In genomic region chr14:98891252-98891947, GRCm38 (mm10) we compare ENCODE assay signal across 25 mouse cellular contexts.
DNase-seq lines count a peak whose midpoint lies in the region; ATAC-seq lines count a peak whose summit lies in the region.
"Had no signal": no experiment of that assay in that cellular context is flagged by ENCODE, and none has a peak within 500 bp of the region (broad histone marks: within the 10 kb centered on the region; RNA-seq: fewer than 3 reads in every experiment).

No protein-coding gene starts in this region.

- peak; percentile 61 for DNase-seq in forebrain, embryonic 14.5 days (ENCODE audit: low spot score)
- no peak for DNase-seq in forebrain, embryonic 10.5 days (ENCODE audit: extremely low spot score, low spot score)
- peak; percentile 21 for DNase-seq in left cerebral cortex, postnatal 4 days
- DNase-seq in left cerebral cortex, adult 8-10 months (ENCODE audit: low spot score in 2 of 2) = no peak
- DNase-seq in 416B (ENCODE audit: low read depth) (peak; percentile 48), adipocyte (ENCODE audit: low spot score) (peak; percentile 18)
- no peak for DNase-seq in urinary bladder, postnatal 4 days (ENCODE audit: low spot score in 2 of 2)
- DNase-seq in heart, postnatal 36 days = no peak
- DNase-seq: adrenal gland, postnatal 36 days; B cell, adult 2 months; cerebellum, adult 11-12 months; cerebellum, postnatal 25 days; heart, postnatal 4 days; kidney, postnatal 25 days; lung, postnatal 4 days; midbrain, embryonic 14.5 days; thymus, postnatal 25 days had no signal

- WGBS in forebrain, embryonic 14.5 days = 56% methylated on average over 5 of the region's 5 CpGs
- 81% methylated on average over 5 of the region's 5 CpGs for WGBS in forebrain, embryonic 10.5 days

- no peaks in the 10 kb centered on the region for H3K9me3 ChIP-seq in forebrain, embryonic 14.5 days (replicated peaks; ENCODE audit: control insufficient read depth, low read length)
- H3K9me3 ChIP-seq in forebrain, embryonic 10.5 days = no peaks in the 10 kb centered on the region
- H3K9me3 ChIP-seq: embryonic facial prominence, embryonic 13.5 days; heart, embryonic 15.5 days; hindbrain, embryonic 15.5 days; limb, embryonic 15.5 days; neural tube, embryonic 12.5 days; stomach, embryonic 15.5 days had no signal

- no peaks in the 10 kb centered on the region for H3K36me3 ChIP-seq in forebrain, embryonic 14.5 days (ENCODE audit: control insufficient read depth, insufficient read depth, low read length)
- H3K36me3 ChIP-seq in forebrain, embryonic 10.5 days (replicated peaks) = no peaks in the 10 kb centered on the region
- H3K36me3 ChIP-seq: embryonic facial prominence, embryonic 13.5 days; heart, embryonic 15.5 days; hindbrain, embryonic 15.5 days; limb, embryonic 15.5 days; neural tube, embryonic 12.5 days; stomach, embryonic 15.5 days had no signal

- H3K9ac ChIP-seq in forebrain, embryonic 14.5 days (ENCODE audit: low read length) = no peak overlapping the region
- H3K9ac ChIP-seq: embryonic facial prominence, embryonic 13.5 days; heart, embryonic 15.5 days; hindbrain, embryonic 15.5 days; limb, embryonic 15.5 days; liver, embryonic 14.5 days; neural tube, embryonic 12.5 days; stomach, embryonic 15.5 days had no signal

- no peak overlapping the region for H3K27ac ChIP-seq in forebrain, embryonic 14.5 days (ENCODE audit: low read depth, low read length)
- H3K27ac ChIP-seq in forebrain, embryonic 10.5 days = no peak overlapping the region
- H3K27ac ChIP-seq: embryonic facial prominence, embryonic 13.5 days; heart, embryonic 15.5 days; hindbrain, embryonic 15.5 days; limb, embryonic 15.5 days; liver, embryonic 14.5 days; neural tube, embryonic 12.5 days; stomach, embryonic 15.5 days had no signal

- peaks cover 2% of the 10 kb centered on the region; the same call in 1 of the 2 replicates for H3K4me1 ChIP-seq in forebrain, embryonic 14.5 days (ENCODE audit: control insufficient read depth, insufficient read depth, low read length)
- H3K4me1 ChIP-seq in forebrain, embryonic 10.5 days = no peaks in the 10 kb centered on the region
- H3K4me1 ChIP-seq: embryonic facial prominence, embryonic 13.5 days; heart, embryonic 15.5 days; hindbrain, embryonic 15.5 days; limb, embryonic 15.5 days; neural tube, embryonic 12.5 days; stomach, embryonic 15.5 days had no signal

- ATAC-seq in forebrain, embryonic 14.5 days = no peak
- ATAC-seq: intestine, embryonic 16.5 days had no signal

- no peak overlapping the region for H3K4me2 ChIP-seq in forebrain, embryonic 14.5 days (ENCODE audit: low read length)
- H3K4me2 ChIP-seq: embryonic facial prominence, embryonic 13.5 days; heart, embryonic 15.5 days; hindbrain, embryonic 15.5 days; limb, embryonic 15.5 days; neural tube, embryonic 12.5 days; stomach, embryonic 15.5 days had no signal

- intact Hi-C loops in left cerebral cortex, postnatal 4 days (cut with DNase I) = no loop called here
- intact Hi-C loops in heart, postnatal 36 days (cut with DNase I) = no loop called here

- no peak overlapping the region for H3K4me3 ChIP-seq in forebrain, embryonic 14.5 days (ENCODE audit: low read depth, low read length)
- no peak overlapping the region for H3K4me3 ChIP-seq in forebrain, embryonic 10.5 days
- H3K4me3 ChIP-seq: embryonic facial prominence, embryonic 13.5 days; heart, embryonic 15.5 days; hindbrain, embryonic 15.5 days; limb, embryonic 15.5 days; neural tube, embryonic 12.5 days; stomach, embryonic 15.5 days had no signal

- no peaks in the 10 kb centered on the region for H3K27me3 ChIP-seq in forebrain, embryonic 14.5 days (replicated peaks; ENCODE audit: control insufficient read depth, insufficient read depth, low read length)
- H3K27me3 ChIP-seq in forebrain, embryonic 10.5 days (ENCODE audit: poor library complexity, severe bottlenecking) = no peaks in the 10 kb centered on the region
- H3K27me3 ChIP-seq: embryonic facial prominence, embryonic 13.5 days; heart, embryonic 15.5 days; hindbrain, embryonic 15.5 days; limb, embryonic 15.5 days; neural tube, embryonic 12.5 days; stomach, embryonic 15.5 days had no signal

Comparison
In these comparisons a context has a peak if more than half of its experiments do, and no peak if none do; other contexts are left out.
1. DNase-seq: peak in forebrain, embryonic 14.5 days (single experiment), left cerebral cortex, postnatal 4 days (single experiment), 416B (single experiment) and adipocyte (single experiment); none in forebrain, embryonic 10.5 days (single experiment), left cerebral cortex, adult 8-10 months (0 of 2), urinary bladder, postnatal 4 days (0 of 2) and heart, postnatal 36 days (0 of 2).